Mouse (Mus musculus): ENCODE data around the gene Lgals4.

Gene Lgals4

DNA sequence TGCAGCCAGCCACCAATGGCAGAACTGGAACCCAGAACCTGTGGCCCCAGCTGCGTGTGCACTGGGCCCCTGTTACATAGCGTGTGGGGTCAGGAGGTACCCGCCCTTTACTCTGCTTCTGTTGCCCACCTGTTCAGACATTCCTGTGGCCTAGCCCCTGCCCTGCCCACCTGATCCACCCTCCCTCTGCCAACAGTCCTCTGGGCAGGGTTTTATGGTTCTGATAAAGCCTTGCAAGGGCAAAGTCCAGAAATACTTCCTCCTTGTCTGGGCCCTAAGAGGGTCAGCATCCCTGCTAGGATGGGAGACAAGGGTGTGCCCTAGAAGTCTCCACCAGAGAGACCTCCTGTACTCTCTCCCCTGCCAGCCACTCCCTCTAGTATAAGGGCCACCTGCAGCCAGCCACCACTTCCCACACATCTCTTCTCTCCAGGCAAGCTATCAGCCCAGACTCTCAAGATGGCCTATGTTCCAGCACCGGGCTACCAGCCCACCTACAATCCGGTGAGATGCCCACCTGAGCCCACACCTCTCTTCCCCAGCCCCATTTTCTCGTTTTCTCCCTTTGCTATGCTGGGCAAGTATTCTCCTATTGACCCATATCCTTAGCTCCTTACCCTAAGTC, at the start of gene Lgals4:
Lgals4 (plus strand) TSS at position 132 of the 625 bp plus-strand sequence.
- no peak for DNase-seq (ENCODE audit: low read depth)

- no peak for DNase-seq (ENCODE audit: low read depth)
These were observed 48.5 kb upstream of the Lgals4 start for GRCm38 (mm10) chr7:28785161-28785560.

DNA sequence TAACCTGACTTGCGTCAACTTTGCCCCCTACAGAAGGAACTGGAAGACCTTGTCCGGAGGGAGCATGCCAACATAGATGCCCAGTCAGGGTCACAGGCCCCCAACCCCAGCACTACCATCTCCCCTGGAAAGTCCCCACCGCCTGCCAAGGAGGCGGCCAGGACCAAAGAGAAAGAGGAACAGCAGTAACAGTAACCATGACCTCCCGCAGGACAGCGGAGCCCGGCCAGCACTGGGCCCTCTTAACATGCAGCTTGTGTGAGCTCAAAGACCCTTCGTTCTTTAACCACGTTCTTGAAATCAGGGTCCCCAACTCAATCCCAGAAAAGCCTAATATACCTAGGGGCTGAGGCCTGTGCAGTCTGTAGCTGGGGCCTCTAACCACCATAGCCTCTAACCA, 45.8 kb upstream of the Lgals4 start:
- DNase-seq (ENCODE audit: low read depth) = no peak

DNA sequence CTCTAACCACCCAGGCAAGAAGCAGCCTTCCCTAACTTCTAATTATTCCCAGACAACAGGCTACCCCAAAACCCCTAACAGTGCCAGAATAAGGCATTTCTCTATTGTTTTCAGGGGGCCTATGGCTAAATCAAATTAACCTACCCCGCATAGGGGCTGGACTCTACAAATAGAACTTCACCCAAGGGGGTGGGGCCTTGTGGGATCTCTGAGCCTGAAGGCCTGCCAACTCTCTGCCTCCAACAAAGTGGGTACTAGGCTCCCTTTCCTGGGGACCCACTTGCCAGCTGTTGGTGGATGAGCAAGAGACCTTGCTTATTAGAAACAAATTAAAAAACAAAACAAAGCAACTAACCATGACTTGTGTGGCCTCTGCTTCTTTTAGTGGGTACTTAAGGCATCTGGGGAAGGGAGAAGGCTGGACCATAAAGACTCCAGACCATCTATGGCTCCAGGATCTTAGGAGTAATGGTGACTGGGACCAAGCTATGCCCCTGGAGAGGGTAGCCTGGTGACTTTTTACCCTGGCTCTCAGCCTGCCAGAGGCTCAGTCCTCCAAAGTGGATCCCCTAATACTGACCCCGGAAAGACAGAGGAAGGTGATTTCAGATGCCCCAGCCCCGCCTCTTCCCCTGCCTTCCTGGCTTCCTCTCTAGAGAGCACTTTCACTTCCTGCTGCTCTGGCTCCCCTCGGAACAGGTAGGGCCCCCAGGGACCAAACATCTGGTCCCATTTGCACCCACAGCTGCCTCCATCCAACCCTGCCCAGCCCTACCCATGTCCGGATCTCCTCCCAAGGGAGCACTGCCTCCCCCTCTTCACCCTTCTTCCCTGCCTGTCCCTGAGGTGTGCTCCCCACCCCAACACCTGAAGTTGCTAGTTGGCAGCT, 45.1 kb upstream of the Lgals4 start, which contains the start of gene Rinl:
Rinl (plus strand) TSS at position 663 of the 889 bp plus-strand sequence.
- DNase-seq (ENCODE audit: low read depth) = no peak

DNA sequence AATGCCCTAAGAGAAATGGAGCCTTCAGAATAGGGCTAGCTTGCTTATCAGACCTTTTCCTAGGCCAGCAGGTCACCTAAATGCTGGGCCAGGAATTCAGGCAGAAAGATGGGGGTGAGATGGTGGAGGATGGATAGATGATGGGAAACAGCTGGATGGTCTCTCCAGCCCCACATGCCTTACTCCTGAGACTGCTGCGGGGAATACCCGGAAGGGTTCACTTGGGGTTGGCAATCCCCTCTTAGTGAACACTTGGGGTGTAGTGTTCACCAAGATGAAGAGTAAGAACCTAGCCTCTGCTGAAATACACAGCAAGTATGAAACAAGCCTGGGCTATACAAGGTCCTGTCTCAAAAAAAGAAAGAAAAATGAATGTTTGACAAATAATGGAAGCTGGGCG, 44.4 kb upstream of the Lgals4 start:
- DNase-seq (ENCODE audit: low read depth) = no peak

DNA sequence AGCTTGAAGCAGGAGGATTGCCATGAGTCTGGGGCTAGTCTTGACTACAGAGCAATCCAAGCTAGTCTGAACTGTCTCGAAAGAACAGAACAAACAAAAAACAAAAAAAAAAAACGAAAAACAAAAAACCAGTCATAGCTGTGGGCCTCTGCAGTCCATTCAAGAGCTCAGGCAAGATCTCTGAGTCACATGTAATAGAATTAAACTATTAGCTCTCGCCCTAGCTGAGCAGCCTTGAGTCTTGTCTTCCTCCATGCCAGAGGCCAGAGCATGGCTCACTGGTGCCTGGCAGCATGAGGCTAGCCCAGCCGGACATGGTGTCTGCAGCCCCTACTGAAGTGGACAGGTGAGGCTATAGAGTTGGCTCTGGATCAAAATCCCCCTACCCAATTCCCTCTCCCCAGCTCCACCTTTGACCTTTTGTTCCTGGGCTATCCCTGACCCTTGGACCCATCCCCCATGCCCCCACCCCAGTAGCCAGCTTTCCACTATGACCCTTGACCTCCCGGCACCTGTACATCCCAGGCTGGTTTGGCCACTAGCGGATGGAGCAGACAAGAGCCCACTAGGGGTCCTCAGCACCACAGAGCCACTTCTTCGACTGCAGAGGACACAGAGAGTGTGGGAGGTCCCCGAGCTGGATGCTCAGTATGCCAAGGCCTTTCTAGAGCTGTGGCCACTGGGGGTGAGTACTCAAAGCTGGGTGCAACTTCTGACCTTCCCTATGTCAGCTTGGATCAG, 43.4 kb upstream of the Lgals4 start:
- no peak for DNase-seq (ENCODE audit: low read depth)

- DNase-seq (ENCODE audit: low read depth) = no peak
These were observed 41.9 kb upstream of the Lgals4 start for GRCm38 (mm10) chr7:28791706-28792105.

- no peak for DNase-seq (ENCODE audit: low read depth)
These were observed 41.1 kb upstream of the Lgals4 start for GRCm38 (mm10) chr7:28792391-28793185.

- DNase-seq (ENCODE audit: low read depth) = no peak
These were observed 39.8 kb upstream of the Lgals4 start for GRCm38 (mm10) chr7:28793834-28794233.

DNA sequence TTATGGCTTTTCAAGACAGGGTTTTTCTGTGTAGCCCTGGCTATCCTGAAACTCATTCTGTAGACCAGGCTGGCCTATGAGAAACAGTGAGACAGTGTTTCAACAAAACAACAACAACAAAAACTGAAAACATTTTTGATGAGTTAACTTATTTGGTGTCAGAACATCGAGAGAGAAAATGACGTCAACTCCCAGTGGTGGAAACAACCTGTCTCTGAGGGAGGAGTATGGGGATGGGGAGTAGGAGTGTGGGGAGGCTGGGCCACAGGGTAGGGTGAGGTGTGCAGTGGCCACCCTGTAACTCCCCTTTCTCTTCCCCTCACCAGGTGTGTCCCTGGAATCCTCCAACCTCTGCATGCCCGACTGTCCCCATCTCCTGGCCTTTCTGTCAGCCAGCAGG, 39.2 kb upstream of the Lgals4 start:
- DNase-seq (ENCODE audit: low read depth) = no peak

- no peak for DNase-seq (ENCODE audit: low read depth)
These were observed 37.8 kb upstream of the Lgals4 start for GRCm38 (mm10) chr7:28795832-28796231.

DNA sequence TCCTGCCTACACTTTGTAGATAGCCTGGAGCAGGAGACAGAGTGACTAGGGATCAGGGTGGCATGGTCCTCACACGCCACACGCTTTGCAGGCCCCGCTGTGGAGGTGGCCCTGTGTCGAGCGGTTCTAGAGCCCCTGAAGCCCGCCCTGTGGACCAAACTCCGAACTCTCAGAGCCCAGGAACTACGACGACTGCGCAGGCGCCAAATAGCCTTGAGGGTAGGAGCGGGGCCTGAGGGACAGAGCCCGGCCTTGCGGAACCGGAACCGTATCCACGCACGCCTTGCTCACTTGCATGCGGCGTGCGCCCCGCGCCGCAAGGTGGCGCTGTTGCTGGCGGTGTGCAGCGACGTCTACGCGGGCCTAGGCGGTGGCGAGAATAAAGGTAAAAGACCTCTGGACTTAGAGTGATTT, 37.1 kb upstream of the Lgals4 start:
- DNase-seq (ENCODE audit: low read depth) = peak; percentile 79

DNA sequence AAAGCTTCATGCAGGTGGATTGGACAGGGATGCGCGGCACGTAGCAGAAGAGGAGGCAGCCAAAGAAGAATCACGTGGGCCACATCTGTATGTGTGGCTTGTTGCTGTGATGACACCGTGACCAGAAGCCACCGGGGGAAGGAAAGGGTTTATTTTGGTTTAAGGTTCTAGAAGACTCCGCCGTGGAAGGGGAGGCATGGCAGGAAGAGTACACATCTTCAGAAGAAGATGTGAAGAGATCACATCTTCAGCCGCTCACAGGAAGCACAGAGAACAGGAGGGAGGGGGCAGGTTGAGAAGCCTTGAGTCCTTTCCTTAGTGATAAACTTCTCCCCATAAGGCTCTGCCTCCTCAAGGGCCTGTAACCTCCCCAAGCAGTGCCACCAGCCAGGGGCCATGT, 33.7 kb upstream of the Lgals4 start:
- no peak for DNase-seq (ENCODE audit: low read depth)

DNA sequence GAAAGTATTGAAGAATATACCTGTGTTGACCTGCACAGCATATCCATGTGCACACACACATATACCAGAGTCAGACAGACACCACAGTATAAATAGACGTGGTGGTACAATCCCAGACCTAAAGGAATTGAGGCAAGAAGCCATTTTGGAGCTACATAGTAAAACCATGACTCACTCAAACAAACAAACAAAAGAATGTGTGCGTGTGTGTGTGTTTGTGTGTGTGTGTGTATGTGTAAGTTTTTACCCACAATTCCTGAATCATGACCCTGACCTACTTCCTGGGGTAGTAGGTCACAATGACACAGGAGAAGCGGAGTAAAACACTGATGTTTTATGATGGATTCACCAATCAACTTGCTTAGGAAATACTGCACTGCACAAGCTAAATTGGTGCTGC, 32.2 kb upstream of the Lgals4 start:
- DNase-seq (ENCODE audit: low read depth) = no peak

GRCm38 (mm10) chr7:28801901-28802670, 31.6 kb upstream of the Lgals4 start:
- no peak for DNase-seq (ENCODE audit: low read depth)

DNA sequence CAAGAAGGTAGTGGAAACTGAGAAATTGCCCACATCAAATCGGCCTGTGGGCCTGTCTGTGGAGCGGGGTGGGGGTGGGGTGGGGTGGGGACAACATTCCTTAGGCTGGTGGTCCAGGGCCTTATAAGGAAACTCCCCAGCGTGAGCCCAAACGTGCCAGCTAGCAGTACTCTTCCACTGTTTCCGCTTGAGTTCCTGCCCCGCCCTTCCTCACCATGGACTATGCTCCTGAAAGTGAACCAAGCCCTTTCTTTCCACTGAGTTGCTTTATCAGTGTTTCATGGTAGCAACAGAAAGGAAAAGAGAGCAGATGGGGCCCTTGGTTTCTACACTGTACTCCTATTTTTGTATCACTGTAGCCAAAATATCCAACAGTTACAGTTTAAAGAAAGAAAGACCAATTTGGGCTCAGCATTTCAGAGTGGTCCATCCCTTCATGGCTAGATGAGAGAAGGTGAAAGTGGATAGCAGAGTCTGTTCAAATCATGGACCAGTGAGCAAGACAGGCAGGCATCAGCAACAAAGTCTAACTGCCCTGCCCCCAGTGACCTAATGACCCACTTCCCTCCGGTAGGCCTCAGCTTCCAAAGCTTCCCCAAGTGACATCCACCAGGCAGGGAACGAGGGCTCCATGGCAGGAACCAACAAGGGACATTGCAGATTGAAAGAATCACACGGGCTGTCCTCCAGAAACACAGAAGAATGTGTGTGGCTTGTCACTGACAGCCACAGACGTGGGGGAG, 30.6 kb upstream of the Lgals4 start:
- no peak for DNase-seq (ENCODE audit: low read depth)

- DNase-seq (ENCODE audit: low read depth) = no peak
These were observed 29.9 kb upstream of the Lgals4 start for GRCm38 (mm10) chr7:28803756-28804155.

- DNase-seq (ENCODE audit: low read depth) = no peak
These were observed 26.8 kb upstream of the Lgals4 start for GRCm38 (mm10) chr7:28806869-28807268.

DNA sequence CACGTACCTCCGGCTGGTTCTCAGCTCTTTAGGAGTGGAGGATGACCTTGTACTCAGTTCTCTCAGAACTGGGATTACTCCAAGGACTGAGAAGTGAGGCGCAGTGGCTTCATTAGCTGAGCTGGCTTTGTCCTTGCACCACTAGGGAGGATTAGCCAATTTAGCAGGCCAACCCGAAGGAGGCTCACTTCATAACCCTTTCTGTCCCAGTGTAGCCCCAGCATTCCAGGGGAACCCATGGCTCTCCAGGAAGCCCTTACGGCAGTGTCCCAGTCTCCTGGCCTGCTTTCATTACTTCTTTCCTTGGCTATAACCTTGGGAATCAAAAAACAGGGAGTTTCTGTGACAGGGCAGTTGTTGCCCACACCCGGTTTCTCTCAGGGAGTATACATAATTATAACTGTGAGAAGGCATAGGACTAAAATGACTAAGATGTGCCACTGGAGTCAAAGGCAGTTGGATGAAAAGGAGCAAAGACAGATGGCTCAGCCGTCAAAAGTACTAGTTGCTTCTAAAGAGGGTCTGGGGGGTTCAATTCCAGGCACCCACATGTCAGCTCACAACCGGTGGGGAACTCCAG, 25.9 kb upstream of the Lgals4 start:
- no peak for DNase-seq (ENCODE audit: low read depth)
